ENCODE assay signal across 8 mouse cellular contexts in the genomic region with DNA sequence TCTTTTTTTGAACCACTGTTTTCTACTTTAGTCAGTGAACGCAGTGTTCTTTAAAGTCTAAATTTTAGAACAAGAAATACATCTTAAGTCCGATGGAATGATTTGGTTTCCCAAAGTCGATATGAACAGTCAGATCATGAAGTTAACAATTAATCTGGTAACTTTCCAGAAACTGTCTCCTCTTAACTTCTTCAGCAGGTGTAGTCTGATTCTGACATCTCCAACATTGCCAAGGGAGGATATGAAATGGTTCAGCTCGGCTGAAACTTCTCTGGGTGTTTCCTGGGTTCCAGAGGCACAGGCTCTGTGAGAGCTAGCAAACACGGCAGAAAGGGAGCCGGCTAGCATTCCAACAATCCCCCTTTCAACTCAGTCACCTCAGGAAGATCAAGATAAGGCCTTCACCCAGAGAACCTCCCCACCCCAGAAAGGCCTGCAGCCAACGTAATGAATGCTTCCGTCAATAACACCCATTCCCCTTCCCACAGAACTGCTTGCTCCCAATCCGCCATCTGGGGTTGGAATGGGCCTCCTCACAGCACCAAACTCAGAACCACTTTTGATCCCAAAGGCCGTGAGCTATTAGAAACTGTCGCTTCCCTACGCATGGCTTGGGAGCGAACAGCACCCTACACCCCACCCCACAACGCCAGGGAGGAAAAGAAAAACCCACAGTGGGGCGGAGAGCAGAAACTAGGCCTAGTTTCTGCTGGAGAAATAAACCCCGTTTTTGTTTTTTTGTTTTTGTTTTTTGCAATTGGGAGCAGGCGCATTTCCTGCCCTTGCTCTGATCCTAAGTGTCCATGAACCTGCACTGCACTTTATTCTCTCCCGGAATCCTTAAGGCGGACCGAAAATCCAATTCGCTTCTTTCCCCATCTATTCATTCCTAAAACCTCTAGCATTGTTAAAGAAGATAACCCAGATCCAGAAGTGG. TPM values are rescaled to one million over a fixed set of nuclear protein-coding genes. Genes with fewer than 3 reads are reported as not detected.
DNase-seq lines count a peak whose midpoint lies in the region; ATAC-seq lines count a peak whose summit lies in the region.

No protein-coding gene starts in this region.

- no peaks in the 10 kb centered on the region for H3K27me3 ChIP-seq in hindbrain, embryonic 10.5 days (ENCODE audit: insufficient read depth, poor library complexity, severe bottlenecking)
- H3K27me3 ChIP-seq in limb, embryonic 10.5 days (ENCODE audit: low read depth, poor library complexity, severe bottlenecking): no peaks in the 10 kb centered on the region
- H3K27me3 ChIP-seq in midbrain, embryonic 13.5 days: no peaks in the 10 kb centered on the region

- WGBS in hindbrain, embryonic 10.5 days: 12% methylated on average over 21 of the region's 21 CpGs
- 12% methylated on average over 21 of the region's 21 CpGs for WGBS in limb, embryonic 10.5 days
- WGBS in midbrain, embryonic 13.5 days: 11% methylated on average over 21 of the region's 21 CpGs

- peaks cover 12% of the 10 kb centered on the region; the same call in 1 of the 2 replicates for H3K36me3 ChIP-seq in hindbrain, embryonic 10.5 days
- H3K36me3 ChIP-seq in limb, embryonic 10.5 days: peaks cover 16% of the 10 kb centered on the region
- H3K36me3 ChIP-seq in midbrain, embryonic 13.5 days: no peaks in the 10 kb centered on the region

- H3K9ac ChIP-seq in midbrain, embryonic 13.5 days (replicated peaks): peak overlapping the region; percentile 94

- peak overlapping the region; percentile 96 for H3K27ac ChIP-seq in hindbrain, embryonic 10.5 days
- H3K27ac ChIP-seq in limb, embryonic 10.5 days: peak overlapping the region; percentile 94
- H3K27ac ChIP-seq in midbrain, embryonic 13.5 days: peak overlapping the region; percentile 97

- peak; percentile 21 to 24 for DNase-seq in left cerebral cortex, postnatal 25 days (ENCODE audit: low spot score in 2 of 2)
- no peak for DNase-seq in left cerebral cortex, adult 9 months (ENCODE audit: low spot score in 2 of 2)
- peak; percentile 35 for DNase-seq in adrenal gland, postnatal 14 days
- DNase-seq in hindbrain, embryonic 10.5 days (ENCODE audit: low spot score): peak; percentile 24
- peak; percentile 31 for DNase-seq in limb, embryonic 10.5 days (ENCODE audit: low spot score)
- peak; percentile 6 to 12 for DNase-seq in thymus, adult 18-20 months

- H3K9me3 ChIP-seq in hindbrain, embryonic 10.5 days: no peaks in the 10 kb centered on the region
- H3K9me3 ChIP-seq in limb, embryonic 10.5 days (replicated peaks): no peaks in the 10 kb centered on the region
- no peaks in the 10 kb centered on the region for H3K9me3 ChIP-seq in midbrain, embryonic 13.5 days

- peaks cover 20% of the 10 kb centered on the region for H3K4me1 ChIP-seq in hindbrain, embryonic 10.5 days (replicated peaks)
- peaks cover 14% of the 10 kb centered on the region; the same call in 1 of the 2 replicates for H3K4me1 ChIP-seq in limb, embryonic 10.5 days
- H3K4me1 ChIP-seq in midbrain, embryonic 13.5 days (replicated peaks): peaks cover 22% of the 10 kb centered on the region

- intact Hi-C loops in left cerebral cortex, postnatal 25 days (cut with DNase I): loop anchor here (10.0 kb wide), 1 partner anchor 291 kb away; the partner anchor contains the start of gene Tmem229a

- H3K4me3 ChIP-seq in hindbrain, embryonic 10.5 days: peak overlapping the region; percentile 89
- H3K4me3 ChIP-seq in limb, embryonic 10.5 days: peak overlapping the region; percentile 84
- peak overlapping the region; percentile 85 for H3K4me3 ChIP-seq in midbrain, embryonic 13.5 days (replicated peaks)

- ATAC-seq in erythroblast, adult 5-6 weeks (replicated peaks; ENCODE audit: low FRiP score, poor library complexity, severe bottlenecking): peak; percentile 39; the same call in 1 of the 2 replicates
- no peak for ATAC-seq in midbrain, embryonic 13.5 days

- H3K4me2 ChIP-seq in midbrain, embryonic 13.5 days (replicated peaks): peak overlapping the region; percentile 91

RNA-seq across cellular contexts. Expression of gene Wasl, which starts 1.3 kb away (rescaled TPM):
- 100 to 1,000 TPM; 108 to 126 TPM for total RNA-seq in left cerebral cortex, postnatal 25 days (2021)
- 50.5 and 53.9 TPM in 2 replicates for total RNA-seq in adrenal gland, postnatal 14 days (2021)
- total RNA-seq in erythroblast, adult 5-6 weeks (2015; ENCODE audit: low replicate concordance): 13.2 and 18.8 TPM in 2 replicates
- 13.1 and 17.4 TPM in 2 replicates for total RNA-seq in erythroblast, adult 5-6 weeks (2017; ENCODE audit: low replicate concordance)
- polyA plus RNA-seq in hindbrain, embryonic 10.5 days (2016; fragmentation: Nextera tagmentation; extraction: Ambion mirVana): 63.6 and 68.3 TPM in 2 replicates
- polyA plus RNA-seq in limb, embryonic 10.5 days (2016; fragmentation: Nextera tagmentation; extraction: Ambion mirVana): 58.4 and 59.0 TPM in 2 replicates
- 62.4 and 69.1 TPM in 2 replicates for polyA plus RNA-seq in midbrain, embryonic 13.5 days (2015; fragmentation: Nextera tagmentation; extraction: Ambion mirVana)

Comparison
In these comparisons a context has a peak if more than half of its experiments do, and no peak if none do; other contexts are left out.
1. DNase-seq: peak in left cerebral cortex, postnatal 25 days (2 of 2), adrenal gland, postnatal 14 days (single experiment), hindbrain, embryonic 10.5 days (single experiment), limb, embryonic 10.5 days (single experiment) and thymus, adult 18-20 months (2 of 2); none in left cerebral cortex, adult 9 months (0 of 2).
2. Peak in every context shown above with its lines, with median percentiles within 50 percentile points of each other: H3K27ac ChIP-seq and H3K4me3 ChIP-seq.